Mouse (Mus musculus) kidney, postnatal 25 days (tissue): ENCODE measurements around the gene Six6.

Experiments
- DNase-seq, 2 experiments: peaks; one replicate each; pipeline ENCODE4 v3.0.0; 2021; ENCODE audit warnings: mixed read lengths in 2 of 2

Gene Six6

GRCm38 (mm10) chr12:72939616-72940015 is at the start of gene Six6:
Six6 (plus strand) TSS chr12:72939892.
- no peak for DNase-seq

GRCm38 (mm10) chr12:72917159-72917993 is 22.3 kb upstream of the Six6 start:
- DNase-seq: no peak

- DNase-seq: no peak
Observed at GRCm38 (mm10) chr12:72936751-72937150, 2.9 kb upstream of the Six6 start.

GRCm38 (mm10) chr12:72937537-72938120 is 2.1 kb upstream of the Six6 start:
- no peak for DNase-seq

GRCm38 (mm10) chr12:72938176-72938575 is 1.5 kb upstream of the Six6 start:
- DNase-seq: no peak

GRCm38 (mm10) chr12:72938600-72939490 is 847 bp upstream of the Six6 start:
- no peak for DNase-seq

- no peak for DNase-seq
Observed at GRCm38 (mm10) chr12:72940071-72940821, 554 bp downstream of the Six6 start, which contains the start of gene 4930447C04Rik. 4930447C04Rik (minus strand) TSS chr12:72940774.

GRCm38 (mm10) chr12:72940822-72941397 is 1.2 kb downstream of the Six6 start:
- DNase-seq: no peak

- DNase-seq: no peak
Observed at GRCm38 (mm10) chr12:72941398-72942051, 1.8 kb downstream of the Six6 start.

- DNase-seq: no peak
Observed at GRCm38 (mm10) chr12:72942171-72942570, 2.5 kb downstream of the Six6 start.

- DNase-seq: no peak
Observed at GRCm38 (mm10) chr12:72943574-72944110, 4.0 kb downstream of the Six6 start.

GRCm38 (mm10) chr12:72944411-72945225 is 4.9 kb downstream of the Six6 start:
- no peak for DNase-seq

- no peak for DNase-seq
Observed at GRCm38 (mm10) chr12:72945301-72946063, 5.8 kb downstream of the Six6 start.

GRCm38 (mm10) chr12:72946064-72946395 is 6.3 kb downstream of the Six6 start:
- DNase-seq: no peak

GRCm38 (mm10) chr12:72946805-72947204 is 7.1 kb downstream of the Six6 start:
- DNase-seq: no peak

GRCm38 (mm10) chr12:72947335-72947734 is 7.6 kb downstream of the Six6 start:
- DNase-seq: no peak

GRCm38 (mm10) chr12:72953089-72953488 is 13.4 kb downstream of the Six6 start:
- DNase-seq: no peak

GRCm38 (mm10) chr12:72953858-72954257 is 14.2 kb downstream of the Six6 start:
- DNase-seq: no peak

GRCm38 (mm10) chr12:72954906-72955305 is 15.2 kb downstream of the Six6 start:
- DNase-seq: no peak
